Mouse (Mus musculus) R1 (cell line): ENCODE results near the gene Pkd1l3.

Experiments
- DNase-seq: peaks from one replicate; pipeline ENCODE4 v3.0.0-alpha.2; 2018; ENCODE audit warnings: low read depth, low spot score

Pkd1l3 gene

GRCm38 (mm10) chr8:109697754-109698153 lies 83.4 kb downstream of the Pkd1l3 start:
- DNase-seq, result no peak

- DNase-seq, result no peak
Measured at GRCm38 (mm10) chr8:109698477-109698876, 84.2 kb downstream of the Pkd1l3 start.

GRCm38 (mm10) chr8:109704565-109705319 lies 90.4 kb downstream of the Pkd1l3 start:
- DNase-seq, result peak; percentile 3

GRCm38 (mm10) chr8:109705320-109706075 lies 91.2 kb downstream of the Pkd1l3 start, which contains the start of gene Zfp821:
Gene Zfp821 (plus strand): TSS chr8:109705546.
- DNase-seq, result peak; percentile 93

- peak; percentile 56 for DNase-seq
Measured at GRCm38 (mm10) chr8:109706076-109706873, 92.0 kb downstream of the Pkd1l3 start.

GRCm38 (mm10) chr8:109706874-109707237 lies 92.5 kb downstream of the Pkd1l3 start:
- peak; percentile 81 for DNase-seq

- no peak for DNase-seq
Measured at GRCm38 (mm10) chr8:109707921-109708320, 93.6 kb downstream of the Pkd1l3 start.

GRCm38 (mm10) chr8:109712521-109712920 lies 98.2 kb downstream of the Pkd1l3 start:
- no peak for DNase-seq

- no peak for DNase-seq
Measured at GRCm38 (mm10) chr8:109714961-109715360, 100.6 kb downstream of the Pkd1l3 start.
